Mouse (Mus musculus) heart, postnatal 25 days (tissue): Measurements from ENCODE around the gene Arhgef39. TPM values are rescaled to one million over a fixed set of nuclear protein-coding genes. Genes with fewer than 3 reads are reported as not detected.
A peak's percentile ranks its signal among the peaks of the same experiment; 100 is the strongest.
"Not testable (repeated sequence)": the region's sequence is repeated elsewhere in the genome, so short reads cannot be mapped to it uniquely, and the experiment has no call there.

Experiments
- DNase-seq: peaks from one replicate; pipeline ENCODE4 v3.0.0; 2022; ENCODE audit warnings: low spot score
- intact Hi-C: fragments of 180-260 bp; cut with DNase I; formaldehyde crosslinking; loops from one replicate; pipeline ENCODE4 v1.15.1; 2025
- total RNA-seq, 2 experiments: library from RNA; stranded (reverse); gene quantifications; 2 replicates each; pipeline ENCODE4 v1.2.3; 2021

Gene Arhgef39
- total RNA-seq, 2 experiments from 2014 or later = 0.39 to 0.61 TPM

DNA sequence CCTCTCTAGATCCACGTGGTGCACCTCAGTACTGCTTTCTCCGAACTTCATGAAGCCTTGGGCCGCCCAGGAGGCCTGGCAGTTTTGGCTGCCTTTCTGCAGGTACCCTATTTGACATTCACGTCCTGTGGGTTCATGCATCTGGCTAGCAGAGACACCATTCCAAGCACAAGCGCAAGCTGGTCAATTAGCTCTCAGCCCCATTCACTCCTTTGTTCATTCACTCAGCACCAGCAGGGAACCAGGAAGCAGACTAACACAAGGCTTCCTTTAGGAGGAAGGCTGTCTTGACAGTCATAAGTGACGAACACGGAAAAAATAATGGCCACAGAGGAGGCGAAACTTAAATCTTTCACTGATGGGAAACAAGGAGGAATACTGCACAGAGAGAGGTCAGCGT is 9.6 kb upstream of the Arhgef39 start:
- intact Hi-C loops = no loop called here
- DNase-seq = no peak

DNA sequence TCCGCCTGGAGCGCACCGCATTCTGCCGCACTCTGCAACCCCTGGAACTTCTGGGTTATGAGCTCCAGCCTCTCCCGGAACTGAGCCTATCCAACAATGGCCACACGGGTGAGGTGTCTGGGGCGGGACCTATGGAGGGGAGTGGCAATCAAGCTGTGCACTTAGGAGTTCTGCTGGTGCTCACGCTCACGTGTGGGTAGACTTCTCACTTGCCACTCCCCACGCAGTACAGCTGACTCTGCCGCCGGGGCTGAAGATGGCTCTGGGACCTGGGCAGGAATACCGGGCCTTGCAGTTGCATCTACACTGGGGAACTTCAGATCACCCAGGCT is 9.1 kb upstream of the Arhgef39 start:
- intact Hi-C loops = no loop called here
- no peak for DNase-seq

DNA sequence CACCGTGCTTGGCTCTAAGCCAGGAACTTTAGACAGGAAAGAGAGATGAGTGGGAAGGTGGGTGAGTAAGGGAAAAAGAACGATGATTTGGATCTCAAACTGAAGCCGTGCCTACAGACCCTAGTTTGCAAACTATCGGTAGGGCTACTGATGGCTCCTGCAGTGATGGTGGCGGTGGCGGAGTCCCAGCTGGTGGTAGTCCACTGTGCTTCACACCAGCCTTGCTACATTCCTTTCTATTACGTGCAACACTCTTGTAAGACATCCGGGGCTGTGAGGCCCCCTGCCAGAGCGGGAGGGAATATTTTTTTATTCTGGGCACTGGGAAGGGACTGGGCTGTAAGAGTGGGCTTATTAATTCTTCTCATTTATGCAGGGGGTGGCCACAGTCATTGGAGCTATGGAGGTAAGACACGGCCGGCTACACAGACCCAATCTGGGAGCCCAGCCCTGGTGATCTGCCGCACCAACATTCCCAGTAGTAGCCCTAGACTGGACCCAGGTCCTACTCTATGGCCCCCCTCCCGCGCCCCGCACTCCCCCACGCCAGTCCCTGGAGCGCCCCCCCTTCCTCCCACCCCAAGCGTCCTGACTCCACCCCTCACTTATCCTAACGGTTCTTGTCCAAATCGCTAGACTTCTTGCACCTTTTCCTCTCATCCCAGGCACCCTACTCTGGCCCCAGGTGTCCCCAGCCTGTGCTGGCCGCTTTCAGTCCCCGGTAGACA is 8.6 kb upstream of the Arhgef39 start:
- intact Hi-C loops = no loop called here
- DNase-seq = no peak

DNA sequence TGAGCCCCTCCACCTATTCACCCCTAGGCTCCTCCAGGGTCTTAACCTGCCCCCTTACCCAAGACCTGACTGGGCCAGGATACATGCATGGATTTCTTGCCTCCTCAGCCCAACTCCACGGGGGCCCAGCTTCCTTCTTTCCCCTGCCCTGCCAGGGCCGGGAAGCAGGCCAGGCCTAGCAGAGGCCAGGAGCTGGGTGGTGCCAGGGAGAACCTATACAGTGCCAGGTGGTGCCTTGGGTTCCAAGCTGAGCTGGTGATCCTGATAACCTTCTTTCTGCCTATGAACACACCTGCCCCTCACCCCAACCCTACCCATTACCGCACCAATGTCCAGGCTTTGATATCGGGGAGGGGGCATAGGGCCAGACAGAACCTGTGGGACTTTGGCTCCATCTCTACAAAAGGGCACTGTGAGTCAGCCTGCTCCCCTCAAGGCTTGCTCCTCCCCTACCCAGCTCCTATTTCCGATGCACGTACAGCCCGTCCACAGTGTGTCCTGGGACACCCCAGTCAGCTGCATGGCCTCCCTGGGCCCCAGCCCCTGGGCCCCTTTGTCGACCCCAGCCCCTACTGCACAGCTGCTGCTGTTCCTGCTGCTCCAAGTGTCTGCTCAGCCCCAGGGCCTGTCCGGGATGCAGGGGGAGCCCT is 7.2 kb upstream of the Arhgef39 start, which contains the start of gene Car9:
Gene Car9, plus strand, starts transcription at position 431 of the 650 bp plus-strand sequence.
- intact Hi-C loops = no loop called here
- DNase-seq = no peak

DNA sequence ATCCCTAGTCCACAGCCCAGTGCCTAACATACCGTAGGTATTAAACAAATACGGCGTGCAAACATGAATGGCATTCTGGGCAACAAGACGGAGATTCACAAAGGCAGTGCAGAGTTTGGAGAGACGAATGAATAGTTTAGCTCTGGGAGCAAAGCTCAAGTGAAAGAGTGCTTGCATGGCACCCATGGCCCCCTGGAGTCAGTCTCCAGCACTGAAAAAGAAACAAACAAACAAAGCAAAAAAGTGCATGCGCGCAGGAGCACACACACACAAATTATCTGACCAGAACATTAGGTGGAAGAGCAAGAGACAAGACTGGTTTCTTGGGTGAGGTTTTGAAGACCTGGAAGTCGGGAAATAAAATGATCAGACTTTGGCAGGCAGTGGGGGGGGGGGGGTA is 6.6 kb upstream of the Arhgef39 start:
- intact Hi-C loops = no loop called here

DNA sequence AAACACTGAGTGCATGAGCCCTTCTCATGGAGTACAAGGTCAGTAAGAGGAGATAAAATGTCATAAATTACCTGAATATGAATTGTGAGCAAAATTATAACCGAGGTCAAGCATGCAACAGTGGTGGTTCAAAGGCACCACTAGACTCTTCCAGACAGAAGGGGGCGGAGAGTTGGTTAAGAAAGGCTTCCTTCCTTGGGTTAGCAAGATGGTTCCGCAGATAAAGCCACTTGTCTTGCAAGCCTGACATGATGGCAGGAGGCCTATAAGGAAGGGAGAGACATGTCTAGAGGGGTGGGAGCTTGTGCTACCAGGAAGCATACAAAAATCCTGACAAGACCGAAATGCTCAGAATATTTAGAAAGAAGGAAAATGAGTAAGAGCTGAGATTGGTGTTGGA is 4.8 kb upstream of the Arhgef39 start:
- DNase-seq = no peak
- intact Hi-C loops = no loop called here

More for the DNA sequence above, 6.6 kb upstream of the Arhgef39 start:
- DNase-seq = no peak

DNA sequence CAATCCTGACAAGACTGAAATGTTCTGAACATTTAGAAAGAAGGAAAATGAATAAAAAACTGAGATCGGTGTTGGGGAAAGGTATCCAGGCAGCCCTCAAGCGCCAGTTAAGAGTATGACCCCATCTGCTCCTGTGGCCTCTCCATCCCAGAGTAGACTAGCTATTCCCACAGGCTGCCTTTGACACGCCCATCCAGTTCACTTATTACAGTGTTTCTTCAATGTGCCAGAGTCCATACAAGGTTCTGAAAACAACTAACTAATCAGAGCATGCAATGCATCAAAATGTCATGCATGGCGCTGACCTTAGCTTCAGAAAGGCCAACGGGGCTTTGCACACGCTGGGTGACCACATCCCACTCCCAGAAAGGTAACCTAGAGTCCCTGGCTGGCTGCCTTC is 4.0 kb upstream of the Arhgef39 start:
- intact Hi-C loops = no loop called here
- no peak for DNase-seq

DNA sequence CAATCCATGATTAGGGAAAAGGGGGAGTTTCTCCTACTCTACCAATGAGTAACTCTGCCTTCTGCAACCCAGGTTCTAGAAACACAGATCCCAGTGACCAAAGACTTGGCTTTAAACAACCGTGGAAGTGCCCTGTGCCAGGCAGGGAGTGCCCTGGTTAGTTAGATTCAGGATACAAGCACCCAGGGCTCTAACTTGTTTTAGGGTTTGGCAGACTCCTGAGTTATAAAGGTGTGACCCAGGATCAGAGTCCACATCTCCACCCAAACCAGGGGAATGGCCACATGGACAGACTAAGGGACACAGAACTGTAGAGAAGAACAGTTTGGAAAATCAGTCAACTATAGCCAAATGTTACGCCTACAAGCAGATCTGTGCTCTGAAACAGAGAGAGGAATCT is 3.5 kb upstream of the Arhgef39 start:
- no peak for DNase-seq
- intact Hi-C loops = no loop called here

DNA sequence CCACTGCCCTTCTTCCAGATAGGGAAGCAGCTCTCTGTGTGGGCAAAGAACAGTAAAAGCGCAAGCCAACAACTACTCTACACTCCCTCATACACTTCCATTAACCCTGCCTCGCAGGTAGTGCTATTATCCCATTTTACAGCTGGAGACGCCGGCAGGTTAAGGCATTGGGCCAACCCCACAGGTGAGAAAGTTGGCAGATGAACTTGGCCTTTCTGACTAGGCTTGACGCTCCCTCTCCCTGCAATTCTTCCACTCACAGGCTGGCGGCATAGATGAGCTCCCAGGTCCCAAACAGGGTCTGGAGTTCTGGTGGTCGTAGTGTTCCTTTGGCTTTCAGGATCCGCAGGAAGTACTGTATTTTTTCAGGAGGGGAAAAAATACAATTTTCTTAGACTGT is 512 bp downstream of the Arhgef39 start:
- intact Hi-C loops = no loop called here
- DNase-seq = no peak

DNA sequence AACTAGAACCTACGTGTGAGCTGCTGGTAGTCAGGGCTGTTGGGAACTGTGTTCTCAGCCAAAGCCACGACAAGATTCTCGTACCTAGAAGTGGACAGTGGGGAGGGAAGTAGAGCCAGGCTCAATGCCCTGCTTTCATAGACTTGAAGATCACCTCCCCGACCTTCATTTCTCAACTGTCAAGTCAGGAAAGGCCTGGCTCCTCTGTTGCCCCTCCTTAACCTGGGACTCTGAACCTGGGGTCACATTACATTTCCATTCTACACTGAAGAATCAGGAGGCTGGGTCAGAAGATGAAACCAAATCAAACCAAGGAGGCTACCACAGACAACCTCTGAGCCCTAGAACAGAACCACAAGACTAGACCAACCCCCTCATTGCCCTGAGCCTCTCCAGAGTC is 1.5 kb downstream of the Arhgef39 start:
- intact Hi-C loops = no loop called here
- DNase-seq = no peak

DNA sequence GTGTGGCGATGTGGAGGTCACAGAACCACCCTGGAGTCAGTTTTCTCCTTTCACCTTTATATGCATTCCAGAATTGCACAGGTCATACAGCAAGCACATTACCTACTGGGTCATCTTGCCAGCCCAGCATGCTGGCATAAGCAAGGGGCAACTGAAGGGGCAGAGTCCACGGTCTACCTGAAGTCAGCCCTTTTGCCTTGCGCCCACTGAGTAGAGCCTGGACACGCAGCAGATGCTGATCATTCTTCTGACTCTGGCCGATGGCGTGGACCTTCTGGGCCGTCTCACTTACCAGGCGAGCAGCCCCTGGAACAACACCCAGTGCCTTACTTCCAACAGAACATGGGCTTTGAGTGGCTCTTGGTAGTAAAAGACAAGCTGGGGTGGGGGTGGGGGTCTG is 2.1 kb downstream of the Arhgef39 start:
- intact Hi-C loops = no loop called here

DNA sequence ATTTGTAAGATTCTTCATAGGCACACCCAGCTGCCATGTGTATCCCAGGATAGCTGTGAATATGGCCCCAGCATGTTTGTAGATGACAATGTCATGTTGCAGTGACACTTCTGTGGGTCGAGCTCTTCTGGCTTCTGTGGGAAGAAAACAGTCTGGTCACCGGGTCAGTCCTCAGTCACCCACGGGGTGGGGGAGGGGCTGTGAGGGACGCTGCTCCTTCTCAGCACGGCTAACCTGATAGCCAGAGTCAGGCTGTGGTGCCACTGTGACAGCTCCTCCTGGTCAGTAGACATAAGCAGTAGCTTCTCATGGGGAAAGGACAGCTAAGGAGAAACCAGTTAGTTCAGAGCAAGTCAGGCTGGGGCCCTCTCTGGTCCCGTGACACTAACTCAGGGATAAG is 2.9 kb downstream of the Arhgef39 start:
- no peak for DNase-seq
- intact Hi-C loops = no loop called here

More for the DNA sequence above, 2.1 kb downstream of the Arhgef39 start:
- DNase-seq = no peak

DNA sequence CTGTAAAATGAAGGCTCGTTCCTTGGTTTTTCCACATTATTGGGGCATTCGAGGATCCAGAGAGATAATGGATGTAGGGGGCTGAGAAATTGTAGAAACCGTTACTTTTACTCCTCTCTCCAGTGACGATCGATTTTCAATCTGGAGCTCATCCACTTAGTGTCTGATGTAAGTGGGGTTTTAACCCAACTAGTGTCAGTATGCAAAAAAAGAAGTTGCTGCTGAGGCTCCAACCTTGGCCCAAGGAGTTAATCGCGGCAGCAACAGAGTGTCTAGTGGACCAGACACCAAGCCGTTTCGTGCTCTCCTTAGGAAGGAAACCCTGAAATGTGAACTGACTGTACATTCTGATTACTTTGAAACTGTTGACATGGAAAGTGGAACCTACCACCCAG is 5.7 kb downstream of the Arhgef39 start:
- no peak for DNase-seq
- intact Hi-C loops = no loop called here

DNA sequence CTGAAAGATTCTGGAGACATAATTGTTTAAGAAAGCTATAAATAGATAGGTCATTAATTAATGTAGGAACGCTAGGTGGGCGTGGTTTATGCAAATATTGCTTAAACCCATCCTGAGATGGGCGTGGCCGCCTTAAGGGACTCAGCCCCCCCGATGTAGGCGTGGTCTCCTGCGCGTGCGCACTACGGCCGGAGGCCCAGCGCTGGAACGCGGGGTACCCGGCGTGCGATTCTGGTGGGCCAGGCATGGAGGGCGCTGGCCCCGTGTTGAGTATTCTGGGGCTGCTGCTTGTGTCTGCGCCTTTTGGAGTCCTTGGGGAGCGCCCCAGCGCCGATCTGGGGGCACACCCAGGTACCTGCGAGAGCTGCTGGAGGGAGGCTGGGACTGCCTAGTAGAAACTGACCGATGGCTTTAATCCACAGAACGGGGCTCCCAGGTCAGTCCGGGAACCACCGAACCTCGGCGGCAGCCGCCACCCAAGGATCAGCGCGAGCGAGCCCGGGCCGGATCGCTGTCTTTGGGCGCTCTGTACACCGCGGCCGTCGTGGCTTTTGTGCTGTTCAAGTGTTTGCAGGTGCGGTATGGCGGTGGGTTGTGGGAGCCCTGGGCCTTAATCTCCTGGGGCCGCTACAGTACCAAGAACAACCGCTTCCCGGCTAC is 6.2 kb downstream of the Arhgef39 start:
- intact Hi-C loops = no loop called here
- peak; percentile 93 for DNase-seq

DNA sequence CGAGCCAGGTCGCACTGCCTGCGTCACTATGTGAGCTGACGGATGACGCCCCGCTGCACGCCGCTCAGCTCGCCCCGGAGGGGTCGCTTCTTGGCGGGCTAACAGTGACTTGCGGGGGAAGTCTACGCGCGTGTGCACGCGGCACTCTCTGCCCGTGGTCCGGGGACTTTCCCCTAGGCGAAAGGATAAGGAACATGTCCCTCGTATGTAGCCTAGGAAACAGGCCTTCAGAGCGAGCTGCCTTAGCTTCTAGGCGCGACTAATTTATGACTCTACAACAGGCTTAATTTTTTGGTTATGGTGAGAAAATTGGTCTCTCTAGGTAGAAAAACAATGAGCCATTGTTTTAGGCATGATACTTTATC is 6.7 kb downstream of the Arhgef39 start, which contains the start of gene Ccdc107:
Gene Ccdc107, plus strand, starts transcription at position 80 of the 365 bp plus-strand sequence.
- intact Hi-C loops = no loop called here
- DNase-seq = peak; percentile 92

DNA sequence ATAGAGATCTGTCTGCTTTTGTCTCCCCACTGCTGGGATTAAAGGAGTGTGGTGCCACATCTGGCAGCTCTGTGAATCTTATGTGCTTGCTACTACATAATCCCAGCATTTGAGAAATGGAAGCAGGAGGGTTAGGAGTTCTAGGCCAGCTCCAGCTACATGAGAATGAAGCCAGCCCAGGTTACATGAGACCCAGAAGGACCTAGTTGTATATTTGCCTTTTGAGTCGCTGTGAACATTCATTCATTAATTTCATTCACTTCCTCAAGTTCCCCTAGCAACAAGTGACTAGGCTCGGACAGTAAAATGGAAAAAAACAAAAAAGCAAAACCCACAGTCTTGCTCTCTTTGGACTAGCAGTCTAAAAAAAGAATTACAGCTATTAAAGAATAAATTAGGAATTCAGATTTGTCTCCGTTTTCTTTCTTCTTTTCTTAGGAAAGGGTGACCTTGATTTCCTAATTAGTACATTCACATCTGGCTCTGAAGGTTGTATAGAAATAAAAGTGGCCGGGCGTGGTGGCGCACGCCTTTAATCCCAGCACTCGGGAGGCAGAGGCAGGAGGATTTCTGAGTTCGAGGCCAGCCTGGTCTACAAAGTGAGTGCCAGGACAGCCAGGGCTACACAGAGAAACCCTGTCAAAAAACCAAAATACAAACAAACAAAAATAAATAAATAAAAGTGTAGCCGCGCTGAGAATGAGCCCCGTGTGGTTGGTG is 7.2 kb downstream of the Arhgef39 start:
- no peak for DNase-seq
- intact Hi-C loops = no loop called here

DNA sequence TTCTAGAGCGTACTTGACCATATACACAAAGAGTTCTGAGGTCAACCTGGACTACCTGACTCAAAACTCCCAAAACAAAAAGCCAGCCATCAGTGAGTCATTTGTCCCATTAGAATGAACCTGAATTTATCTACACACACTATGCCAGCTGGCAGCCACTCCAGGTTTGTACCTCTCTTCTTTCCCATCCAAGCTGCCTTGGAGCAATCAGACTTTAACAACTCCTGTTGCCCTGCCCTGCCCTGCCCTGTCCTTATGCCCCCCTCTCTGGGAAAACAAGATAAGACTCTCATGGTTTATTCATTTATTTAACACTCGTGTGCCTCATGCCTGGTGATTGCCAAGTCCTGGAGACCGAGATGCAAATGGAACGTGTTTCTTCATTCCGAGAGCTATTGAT is 8.7 kb downstream of the Arhgef39 start:
- DNase-seq = no peak
- intact Hi-C loops = no loop called here

DNA sequence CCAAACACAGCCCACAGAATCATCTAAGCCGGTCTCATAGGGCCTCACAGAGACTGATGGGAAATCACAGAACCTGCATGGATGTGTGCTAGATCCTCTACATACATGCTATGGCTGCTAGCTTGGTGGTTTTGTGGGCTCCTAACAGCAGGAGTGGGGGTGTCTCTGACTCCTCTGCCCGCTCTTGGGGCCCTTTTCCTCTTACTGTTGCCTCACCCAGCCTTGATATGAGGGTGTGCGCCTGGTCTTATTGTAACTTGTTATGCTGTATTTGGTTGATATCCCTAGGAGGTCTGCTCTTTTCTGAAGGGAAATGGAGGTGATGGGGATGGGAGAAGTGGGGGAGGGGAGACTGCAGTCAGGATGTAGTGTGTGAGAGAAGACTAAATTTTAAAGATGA is 9.9 kb downstream of the Arhgef39 start:
- intact Hi-C loops = loop anchor here (1.0 kb wide), 1 partner anchor 68 kb away; no protein-coding TSS in a partner anchor
- no peak for DNase-seq

DNA sequence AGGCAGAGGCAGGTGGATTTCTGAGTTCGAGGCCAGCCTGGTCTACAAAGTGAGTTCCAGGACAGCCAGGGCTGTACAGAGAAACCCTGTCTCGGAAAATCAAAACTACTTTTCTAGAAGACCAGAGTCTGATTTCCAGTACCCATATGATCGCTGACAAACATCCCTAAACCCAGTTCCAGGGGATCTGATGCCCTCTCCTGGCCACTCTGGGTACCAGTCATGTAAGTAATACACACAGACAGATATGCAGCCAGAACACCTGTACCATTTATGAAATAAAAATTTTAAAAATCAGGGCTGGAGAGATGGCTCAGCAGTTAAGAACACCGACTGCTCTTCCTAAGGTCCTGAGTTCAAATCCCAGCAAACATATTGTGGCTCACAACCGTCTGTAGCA is 13.8 kb downstream of the Arhgef39 start:
- intact Hi-C loops, DNase-seq: not testable (repeated sequence)

DNA sequence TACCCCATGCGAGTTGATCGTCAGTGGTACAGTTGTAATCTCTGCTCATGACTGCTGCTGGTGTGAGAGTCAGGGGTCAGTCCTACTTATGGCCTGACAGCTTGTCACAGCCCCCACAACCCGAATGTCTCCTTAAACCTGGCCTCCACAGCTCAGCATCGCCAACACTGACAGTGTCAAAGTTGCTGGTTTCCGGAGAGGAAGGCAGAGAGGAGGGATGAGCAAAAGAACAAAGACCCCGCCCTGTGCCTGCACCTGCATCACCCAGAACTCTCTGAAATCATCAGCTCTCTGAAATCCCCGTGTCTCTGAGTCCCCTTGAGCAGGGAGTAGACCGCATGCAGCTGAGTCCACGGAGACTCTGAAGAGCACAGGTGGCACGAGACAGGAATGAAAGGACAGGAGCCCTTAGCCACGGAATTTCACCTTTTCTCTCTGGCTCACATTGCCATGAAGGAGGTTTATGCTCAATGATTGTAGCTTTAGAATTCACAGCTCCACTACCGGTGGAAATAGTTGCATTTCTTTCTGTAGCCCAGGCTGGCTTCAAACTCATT is 15.9 kb downstream of the Arhgef39 start, which contains the start of gene Sit1:
Gene Sit1, minus strand, starts transcription at position 200 of the 557 bp plus-strand sequence.
- DNase-seq = no peak
- intact Hi-C loops = no loop called here
